Mouse (Mus musculus) layer of hippocampus, adult 8-10 months (tissue): ENCODE measurements around the gene Atg2a. TPM values are rescaled to one million over a fixed set of nuclear protein-coding genes. Genes with fewer than 3 reads are reported as not detected.

ENCODE experiments used
- DNase-seq, 2 experiments: peaks; one replicate each; pipeline ENCODE4 v3.0.0; 2022; ENCODE audit warnings: low spot score in 2 of 2
- total RNA-seq, 4 experiments: library from RNA; stranded (reverse); gene quantifications; 2 replicates each; pipeline ENCODE4 v1.2.4; 2022

Gene Atg2a
- total RNA-seq, result 10 to 100 TPM; 34.1 to 41.8 (median 37.1) TPM

DNA sequence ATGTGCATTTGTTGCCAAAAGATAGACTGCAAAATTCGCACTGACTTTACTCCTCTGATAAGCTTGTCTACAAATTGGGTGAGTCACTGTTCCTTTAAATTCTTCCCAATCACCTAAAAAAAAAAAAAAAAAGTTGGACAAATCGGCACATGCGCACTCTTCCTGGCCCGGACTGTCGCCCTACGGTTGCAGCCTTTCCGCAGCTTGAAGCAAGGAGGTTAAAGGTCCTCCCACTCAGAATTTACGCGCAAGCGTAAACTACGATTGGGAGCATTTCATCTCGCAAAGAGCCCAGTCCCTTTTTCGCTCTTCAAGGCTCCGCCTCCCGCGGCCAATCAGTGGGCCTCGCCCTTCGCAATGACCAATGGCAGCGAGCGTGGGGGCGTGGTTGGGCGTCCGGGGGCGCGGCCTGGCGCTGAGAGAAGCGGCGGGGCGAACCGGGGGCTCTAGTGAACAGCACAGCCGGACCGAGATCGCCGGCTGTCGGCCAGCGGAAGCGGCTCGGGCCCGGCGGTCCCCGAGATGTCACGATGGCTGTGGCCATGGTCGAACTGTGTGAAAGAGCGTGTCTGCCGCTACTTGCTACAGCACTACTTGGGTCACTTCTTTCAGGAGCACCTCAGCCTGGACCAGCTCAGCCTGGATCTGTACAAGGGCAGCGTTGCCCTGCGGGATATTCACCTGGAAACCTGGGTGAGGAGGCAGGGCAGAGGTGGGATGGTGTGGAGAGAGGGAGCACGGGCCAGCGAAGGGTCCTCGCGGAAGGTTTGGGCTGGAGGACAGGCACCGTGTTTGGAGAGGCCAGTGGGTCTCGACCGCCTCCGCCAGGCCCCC lies at the start of gene Atg2a:
Gene Atg2a (plus strand): TSS at position 395 of the 834 bp plus-strand sequence.
- peak; percentile 97 to 98 for DNase-seq

DNA sequence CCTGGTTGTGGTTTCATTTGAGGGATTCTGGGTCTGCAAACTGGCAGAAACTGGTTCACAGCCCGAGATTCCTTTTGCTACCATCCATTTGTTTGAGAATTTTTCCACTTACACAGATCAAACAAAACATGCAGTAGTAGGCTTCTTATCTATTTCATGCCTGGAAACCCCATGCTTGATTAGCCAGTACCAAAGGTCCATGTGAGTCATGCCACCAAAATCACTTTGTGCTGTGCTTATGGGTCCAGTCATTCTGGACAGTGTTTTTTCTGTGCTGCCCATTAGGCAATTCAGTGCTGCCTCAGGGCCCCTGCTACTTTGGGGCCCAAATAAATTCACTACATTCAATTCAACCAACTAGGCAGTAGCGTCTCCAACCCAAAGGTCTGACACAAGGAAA lies 37.2 kb upstream of the Atg2a start:
- DNase-seq, result no peak

DNA sequence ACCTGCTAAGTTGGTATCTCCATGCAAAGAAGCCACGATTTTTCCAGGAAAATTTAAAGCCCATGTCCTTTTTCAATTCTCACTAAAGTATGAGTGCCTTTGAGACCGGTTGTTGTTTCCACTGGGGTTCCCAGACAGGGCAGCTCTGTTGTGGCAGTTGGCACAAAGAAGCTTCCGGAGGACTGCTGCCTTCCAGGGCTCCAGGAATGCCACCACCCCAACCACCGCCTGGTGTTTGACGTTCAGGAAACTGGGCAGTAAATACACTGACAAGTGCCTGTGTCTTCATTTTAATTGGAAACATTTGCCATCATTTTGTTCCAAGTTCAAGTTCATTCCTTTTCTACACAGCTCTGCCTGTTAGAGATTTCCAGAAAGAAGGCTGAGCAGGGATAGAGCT lies 34.8 kb upstream of the Atg2a start:
- no peak for DNase-seq

DNA sequence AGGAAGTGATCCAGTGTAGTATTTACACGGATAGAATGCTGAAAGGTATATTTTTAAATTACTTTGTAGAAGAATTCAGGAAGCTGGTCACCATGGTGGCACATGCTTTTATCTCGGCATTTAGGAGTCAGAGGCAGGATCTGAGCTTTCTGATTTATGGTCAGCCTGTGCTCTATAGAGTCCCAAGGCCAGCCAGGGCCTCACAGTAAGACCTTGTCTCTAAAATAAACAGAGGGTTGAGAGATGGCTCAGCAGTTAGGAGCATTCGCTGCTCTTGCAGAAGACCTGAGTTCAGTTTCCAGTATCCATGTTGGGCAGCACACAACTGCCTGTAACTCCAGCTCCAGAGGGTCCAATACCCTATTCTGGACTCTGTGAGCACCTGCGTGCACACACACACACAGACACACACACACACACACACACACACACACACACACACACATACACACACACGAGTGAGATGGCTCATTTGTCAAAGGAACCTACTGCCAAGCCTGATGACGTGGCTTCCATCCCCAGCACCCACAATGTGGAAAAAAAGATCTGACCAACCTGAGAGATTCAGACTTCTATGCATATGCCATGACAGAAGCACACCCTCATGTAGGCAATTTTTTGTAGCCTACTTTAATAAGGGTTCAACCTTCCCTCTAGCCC lies 25.3 kb upstream of the Atg2a start:
- no peak for DNase-seq

DNA sequence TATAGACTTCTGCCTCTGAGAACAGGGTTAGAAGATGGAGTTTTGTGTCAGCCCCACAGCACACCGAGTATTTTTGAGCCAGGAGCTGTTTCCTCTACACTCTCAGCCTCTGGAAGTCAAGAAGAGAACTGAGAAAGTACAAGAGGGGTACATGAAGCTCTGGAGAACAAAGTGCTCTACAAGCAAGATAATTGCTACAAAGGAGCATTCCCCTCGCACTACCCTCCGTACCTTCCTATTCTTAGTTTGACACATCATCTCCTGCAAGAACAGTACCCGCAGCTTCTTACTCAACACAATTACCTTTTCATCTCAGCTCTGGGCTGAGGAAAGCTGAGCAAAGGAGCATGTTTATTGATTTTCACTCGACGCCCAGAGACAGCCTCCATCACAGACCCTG lies 22.9 kb upstream of the Atg2a start:
- DNase-seq, result no peak

DNA sequence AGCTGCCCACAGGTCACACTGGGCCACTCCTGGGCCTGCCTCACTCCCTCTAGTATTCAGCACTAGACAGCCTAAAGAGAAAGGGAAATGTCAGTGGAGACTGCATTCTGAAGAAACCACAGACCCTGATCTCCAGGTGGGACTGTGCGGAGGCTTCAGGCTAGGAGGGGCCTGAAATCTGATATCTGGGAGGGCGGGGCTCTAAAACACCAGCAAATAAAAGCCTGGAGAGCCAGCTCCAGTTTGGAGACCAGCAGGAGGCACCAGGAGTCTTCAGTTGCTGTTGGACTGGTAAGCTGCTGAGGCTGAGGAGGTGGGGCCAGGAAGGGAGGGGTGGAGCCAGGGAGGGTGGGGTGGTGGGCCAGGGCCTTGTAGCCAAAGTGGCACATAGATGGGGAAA lies 15.3 kb upstream of the Atg2a start, which contains the start of gene Gpha2:
Gene Gpha2 (plus strand): TSS at position 246 of the 400 bp plus-strand sequence.
- DNase-seq, result no peak

DNA sequence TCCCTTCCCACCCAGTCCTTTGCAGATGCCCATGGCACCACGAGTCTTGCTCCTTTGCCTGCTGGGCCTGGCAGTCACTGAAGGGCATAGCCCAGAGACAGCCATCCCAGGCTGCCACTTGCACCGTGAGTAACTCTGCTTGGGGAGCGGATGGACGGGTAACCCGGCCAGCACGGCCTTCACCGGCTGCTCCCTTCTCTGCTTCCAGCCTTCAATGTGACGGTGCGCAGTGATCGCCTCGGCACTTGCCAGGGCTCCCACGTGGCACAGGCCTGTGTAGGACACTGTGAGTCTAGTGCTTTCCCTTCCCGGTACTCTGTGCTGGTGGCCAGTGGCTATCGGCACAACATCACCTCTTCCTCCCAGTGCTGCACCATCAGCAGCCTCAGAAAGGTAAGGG lies 14.7 kb upstream of the Atg2a start:
- no peak for DNase-seq

DNA sequence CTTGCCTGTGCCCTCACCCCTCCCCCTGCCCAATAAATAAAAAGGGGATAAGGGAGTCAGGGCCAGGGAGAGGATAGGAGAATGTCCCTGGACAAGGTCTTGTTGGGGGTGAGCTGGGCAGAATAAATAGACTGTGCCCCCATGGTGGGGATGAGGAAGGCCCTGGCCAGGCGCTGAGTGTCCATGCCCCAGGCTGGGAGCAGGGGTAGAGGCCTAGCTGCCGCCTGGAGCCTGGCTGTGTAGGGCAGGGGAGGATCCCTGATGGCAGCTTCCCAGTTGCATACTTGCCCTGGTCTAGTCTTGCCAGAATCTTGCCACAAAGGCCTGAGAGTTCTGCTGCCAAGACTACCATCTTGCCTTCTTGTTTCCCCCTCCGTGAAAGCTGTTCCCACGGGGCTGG lies 13.6 kb upstream of the Atg2a start:
- no peak for DNase-seq

DNA sequence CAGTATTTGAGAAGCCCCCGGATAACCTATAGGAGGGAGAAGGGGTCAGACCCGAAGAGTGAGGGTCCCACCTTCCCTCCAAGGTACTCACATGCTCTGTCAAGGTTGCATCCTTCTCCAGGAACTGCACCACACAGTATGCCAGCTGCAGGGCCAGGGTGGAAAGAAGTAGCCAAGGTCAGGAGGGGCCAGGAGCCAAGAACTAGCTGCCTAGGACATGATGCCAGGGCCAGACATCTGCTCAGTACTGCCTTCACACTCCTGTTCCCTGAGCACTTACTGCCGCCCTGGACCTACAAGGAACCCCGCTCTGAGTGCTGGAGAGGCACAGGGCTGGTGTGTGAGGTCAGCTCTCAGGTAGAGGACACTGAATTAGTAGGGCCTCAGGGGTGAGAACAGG lies 11.1 kb upstream of the Atg2a start:
- DNase-seq, result no peak

DNA sequence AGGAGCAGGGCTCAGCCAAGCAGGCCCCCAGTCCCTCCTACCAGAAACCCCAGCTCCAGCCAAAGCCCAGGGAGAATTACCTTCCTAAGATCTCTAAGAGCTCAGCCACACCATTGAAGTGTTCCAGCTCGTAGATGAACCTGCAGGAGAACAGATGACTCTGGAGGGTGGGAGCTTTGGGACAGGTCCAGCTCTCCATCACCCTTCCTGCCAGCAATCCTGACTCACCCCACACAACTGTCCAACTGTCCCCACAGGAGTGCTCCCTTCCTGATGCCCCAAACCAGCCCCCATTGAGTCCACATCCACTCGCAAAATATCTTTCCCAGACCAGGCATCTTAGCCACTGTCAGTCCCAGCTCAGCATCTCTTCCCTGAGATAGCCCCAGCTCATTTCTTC lies 10.4 kb upstream of the Atg2a start:
- no peak for DNase-seq

DNA sequence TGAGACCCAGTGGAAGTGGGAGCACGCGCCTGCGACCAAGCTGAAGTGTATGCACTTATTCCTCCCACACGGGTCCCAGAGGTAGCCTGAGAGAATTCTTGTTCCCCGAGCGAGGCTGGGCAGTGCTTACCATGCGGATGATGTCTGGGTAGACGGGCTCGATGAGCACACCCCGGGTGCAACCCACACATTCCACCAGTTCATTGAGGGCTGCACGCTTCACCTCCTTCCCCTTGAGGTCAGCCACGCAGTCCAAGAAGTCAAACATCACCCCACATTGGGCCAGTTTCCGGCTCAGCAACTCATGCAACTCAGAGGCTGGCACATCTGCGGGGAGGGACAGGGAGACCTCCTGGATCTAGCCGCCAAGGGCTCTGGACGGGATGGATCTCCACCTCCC lies 7.8 kb upstream of the Atg2a start:
- DNase-seq, result no peak

DNA sequence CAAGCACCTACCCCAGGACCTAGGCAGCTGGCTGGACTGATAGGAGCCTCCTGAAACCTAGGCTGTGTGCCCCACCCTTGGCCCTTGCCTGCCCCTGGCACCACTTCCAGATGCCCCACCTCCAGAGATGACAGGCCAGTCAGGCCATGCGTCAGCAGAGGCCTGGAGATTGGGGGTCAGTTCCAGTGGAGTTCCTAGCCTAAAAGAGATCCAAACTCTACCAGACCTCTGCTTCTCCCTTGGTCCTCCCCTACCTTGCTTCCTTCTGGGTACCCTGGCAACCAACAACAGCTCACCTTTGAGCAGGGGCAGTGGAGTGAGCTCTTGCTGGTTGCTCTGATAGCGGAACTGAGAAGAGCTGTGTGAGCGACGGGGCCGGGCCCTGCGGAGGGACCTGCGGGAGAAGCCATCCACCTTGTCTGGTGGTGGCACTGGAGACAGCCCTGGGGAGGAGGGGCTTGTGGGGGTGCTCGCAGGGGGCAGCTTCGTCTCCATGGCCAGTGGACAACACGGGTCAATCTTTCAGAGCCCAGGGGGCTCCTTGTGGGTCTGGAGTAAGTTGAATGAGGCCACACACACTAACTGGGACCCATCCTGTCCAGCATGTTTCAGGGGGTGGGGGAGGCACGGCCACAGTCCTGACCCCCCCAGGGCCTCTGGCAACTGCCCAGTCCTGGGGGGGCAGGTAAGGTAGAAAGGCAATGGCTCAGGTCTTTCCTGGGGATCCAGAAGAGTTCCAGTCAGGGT lies 7.0 kb upstream of the Atg2a start:
- no peak for DNase-seq

DNA sequence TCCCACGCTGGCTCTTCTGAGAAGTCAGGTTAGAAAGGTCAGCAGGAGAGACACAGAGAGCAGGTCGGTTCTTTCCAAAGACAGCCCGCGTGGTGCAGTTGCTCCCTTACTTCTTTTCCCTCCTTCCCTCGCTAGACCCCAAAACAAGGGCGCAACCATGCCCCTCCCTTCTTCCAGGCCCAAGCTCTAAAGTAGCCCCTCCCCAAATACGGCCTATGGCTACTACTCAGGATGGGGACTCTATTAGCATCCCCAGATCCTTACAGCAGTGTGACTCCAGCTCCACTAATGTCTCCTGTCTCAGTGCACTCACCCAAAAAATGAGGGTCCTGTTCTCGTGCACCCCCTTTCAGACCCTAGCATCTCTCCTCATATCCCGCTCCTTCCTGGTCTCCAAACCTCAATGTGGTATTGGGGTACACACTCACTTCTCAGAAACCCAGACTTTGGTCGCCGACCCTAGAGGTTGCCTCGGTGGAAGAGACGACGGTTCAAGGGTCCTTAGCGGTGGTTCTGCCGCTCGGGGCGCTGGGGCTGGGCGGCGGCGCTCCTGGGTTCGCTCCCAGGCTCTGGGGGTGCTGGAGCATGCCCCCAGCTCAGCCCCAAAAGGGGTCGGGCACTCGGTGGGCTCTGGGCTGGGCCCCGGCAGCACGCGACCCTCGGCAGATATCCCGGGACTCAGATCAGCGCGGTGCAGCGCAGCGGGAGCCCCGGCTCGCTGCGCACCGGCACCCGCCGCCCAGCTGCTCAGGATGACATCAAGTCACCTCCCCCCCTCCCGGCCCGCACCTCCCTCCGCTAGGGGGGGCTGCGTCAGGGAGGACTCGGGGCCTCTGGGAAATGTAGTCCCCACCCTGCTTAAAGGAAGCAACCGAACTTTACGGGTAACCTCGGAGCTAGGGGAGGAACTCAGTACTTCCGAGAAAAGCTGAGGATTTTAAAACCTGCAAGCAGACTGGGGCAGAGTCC lies 6.1 kb upstream of the Atg2a start, which contains the start of gene Ppp2r5b:
Gene Ppp2r5b (minus strand): TSS at position 789 of the 969 bp plus-strand sequence.
- DNase-seq, result peak; percentile 92 to 94

DNA sequence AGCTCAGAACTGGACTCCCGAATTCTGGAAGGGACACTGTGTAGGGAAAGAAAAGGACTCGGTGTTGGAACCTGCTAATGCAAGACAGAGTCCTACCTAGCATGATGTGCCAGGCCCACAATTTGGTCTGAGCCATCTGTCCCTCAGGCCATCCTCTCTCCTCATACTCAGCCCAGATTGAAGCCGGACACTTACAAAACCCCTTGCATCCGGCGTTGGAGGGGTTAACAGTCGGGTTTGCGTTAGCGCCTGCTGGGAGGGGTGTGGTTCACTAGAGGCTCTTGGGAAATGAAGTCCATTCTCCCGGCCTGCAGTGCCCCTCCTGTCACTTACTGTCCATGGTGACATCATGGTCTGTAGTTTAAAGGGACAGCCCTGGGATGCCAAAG lies 5.4 kb upstream of the Atg2a start:
- DNase-seq, result peak; percentile 90 to 92

DNA sequence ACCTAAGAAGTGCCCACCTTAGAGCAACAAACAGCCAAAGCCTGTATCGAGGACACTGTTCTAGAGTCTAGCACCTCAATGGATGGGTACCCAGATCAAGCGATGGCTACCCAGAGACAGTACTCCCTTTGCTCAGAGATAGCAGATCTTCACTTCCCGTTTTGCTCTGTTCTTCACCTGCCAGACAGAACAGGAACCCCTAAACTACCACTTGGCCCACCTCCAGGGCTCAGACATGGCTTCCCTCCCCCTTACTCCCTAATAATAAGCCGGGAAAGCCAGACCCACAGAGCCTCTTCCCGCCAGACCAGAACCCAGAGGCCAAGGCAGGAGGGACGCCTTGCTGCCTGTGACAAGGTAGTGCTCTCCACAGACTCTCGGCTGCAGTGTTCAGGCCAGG lies 4.6 kb upstream of the Atg2a start:
- DNase-seq, result no peak

DNA sequence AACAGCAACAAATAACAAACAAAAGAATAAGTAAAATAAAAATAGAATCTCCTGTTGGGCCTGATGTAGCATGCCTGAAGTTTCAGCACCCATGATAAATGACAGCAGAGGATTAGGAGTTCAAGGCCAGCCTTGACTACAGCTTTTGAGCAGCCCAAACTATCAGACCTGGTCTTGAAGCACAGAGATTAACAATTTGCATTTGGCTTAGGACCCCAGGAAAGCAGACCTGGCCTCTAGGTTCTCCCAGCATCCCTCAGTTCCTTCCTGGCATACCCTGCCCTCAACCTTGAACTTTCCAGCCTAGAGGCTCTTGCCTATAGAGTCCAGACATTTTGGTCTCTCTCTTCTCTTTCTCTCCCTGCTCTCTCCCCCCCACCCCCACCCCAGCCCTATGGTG lies 2.7 kb upstream of the Atg2a start:
- DNase-seq, result no peak

DNA sequence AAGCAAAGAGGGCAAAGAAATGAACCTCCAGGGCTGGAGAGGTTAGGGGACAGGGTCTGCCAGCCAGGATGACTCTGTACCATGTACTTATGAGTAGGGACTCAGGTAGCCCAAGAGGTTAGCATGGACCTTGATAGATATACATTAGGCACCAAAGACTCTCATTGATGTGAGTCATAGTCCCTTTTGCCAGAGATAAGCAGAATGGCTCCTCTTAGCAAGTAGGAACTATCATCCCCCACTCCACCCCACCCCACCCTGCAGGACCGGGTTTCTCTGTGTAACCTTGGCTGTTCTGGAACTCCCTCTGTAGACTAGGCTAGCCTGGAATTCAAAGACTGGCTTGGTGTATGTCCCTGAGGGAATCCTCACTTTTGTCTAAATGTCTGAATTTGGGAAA lies 1.3 kb upstream of the Atg2a start:
- DNase-seq, result no peak

DNA sequence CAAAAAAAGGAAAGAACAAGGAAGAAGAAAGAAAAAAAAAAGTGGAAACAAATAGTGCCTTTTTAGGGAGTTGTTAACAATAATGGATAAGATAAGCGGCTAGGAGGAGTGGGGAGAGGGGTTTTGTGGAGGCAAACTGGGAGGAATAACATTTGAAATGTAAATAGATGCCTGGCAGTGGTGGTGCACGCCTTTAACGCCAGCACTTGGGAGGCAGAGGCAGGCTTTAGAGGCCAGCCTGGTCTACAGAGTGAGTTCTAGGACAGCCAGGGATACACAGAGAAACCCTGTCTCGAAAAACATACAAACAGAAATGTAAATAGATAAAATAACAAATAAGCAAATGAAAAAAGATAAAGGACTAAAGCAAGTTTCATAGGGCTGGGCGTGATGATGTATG lies 743 bp upstream of the Atg2a start:
- no peak for DNase-seq

DNA sequence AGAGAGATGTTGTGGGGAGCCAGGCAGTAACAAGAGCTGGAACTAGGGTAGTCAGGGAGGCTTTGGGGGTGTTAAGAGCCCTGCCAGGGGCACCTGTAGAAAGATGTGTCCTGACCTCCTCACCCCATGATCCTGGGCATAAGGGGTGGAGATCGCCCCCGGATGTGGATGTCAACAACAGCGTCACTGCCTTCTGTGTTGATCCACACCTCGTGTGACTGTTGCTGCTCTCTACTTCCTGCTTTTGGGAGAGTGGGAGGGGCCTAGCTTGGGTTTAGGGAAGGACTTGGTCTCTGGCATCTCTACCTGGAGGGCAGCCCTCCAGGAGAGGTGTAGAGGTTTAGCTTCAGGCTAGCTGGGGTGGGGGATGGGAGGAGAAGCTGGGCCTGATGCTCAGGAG lies 813 bp downstream of the Atg2a start:
- DNase-seq, result no peak

DNA sequence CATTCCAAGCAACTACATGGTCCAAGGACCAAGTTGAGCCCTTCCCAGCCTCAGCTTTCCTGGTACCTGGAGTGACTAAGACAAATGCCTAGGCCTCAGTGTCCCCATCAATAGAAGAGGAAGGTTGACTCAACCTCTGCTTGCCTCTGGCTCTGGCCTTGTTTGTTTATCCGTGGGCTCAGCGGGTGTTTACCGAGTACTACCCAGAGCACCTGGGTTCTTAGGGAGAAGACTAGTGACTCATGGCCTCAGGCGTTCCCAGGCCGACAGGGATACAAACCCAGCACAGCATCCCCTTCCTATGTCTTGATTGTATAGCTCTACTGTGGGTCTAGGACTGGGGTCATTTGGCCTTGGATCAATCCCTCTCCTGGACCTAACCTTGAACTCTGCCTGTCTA lies 1.8 kb downstream of the Atg2a start:
- no peak for DNase-seq

DNA sequence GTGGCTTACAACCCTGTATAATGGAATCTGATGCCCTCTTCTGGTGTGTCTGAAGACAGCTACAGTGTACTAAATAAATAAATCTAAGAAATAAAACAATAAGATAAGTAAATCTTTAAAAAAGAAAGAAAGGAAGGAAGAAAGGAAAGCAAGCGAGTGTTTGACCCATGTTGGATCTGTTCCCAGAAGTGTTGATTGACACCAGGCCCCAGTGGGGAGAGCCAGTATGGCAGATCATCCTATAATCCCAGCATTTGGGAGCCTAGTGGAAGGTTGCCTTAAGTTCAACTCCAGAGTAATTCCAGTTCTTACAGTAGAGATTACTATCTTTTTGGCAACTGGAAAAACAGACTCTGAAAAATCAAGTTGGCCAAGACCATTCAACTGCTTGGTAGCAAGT lies 4.3 kb downstream of the Atg2a start:
- DNase-seq, result no peak
